Mouse (Mus musculus) layer of hippocampus, postnatal 10 days (tissue): Measurements from ENCODE around the gene Armc8. TPM values are rescaled to one million over a fixed set of nuclear protein-coding genes. Genes with fewer than 3 reads are reported as not detected.
"Not testable (repeated sequence)": the region's sequence is repeated elsewhere in the genome, so short reads cannot be mapped to it uniquely, and the experiment has no call there.

ENCODE experiments used
- DNase-seq, 2 experiments: peaks; one replicate each; pipeline ENCODE4 v3.0.0; 2021; ENCODE audit warnings: low spot score in 2 of 2
- long read RNA-seq: library from polyadenylated mRNA; stranded (forward); transcript quantifications from one replicate; pipeline ENCODE4 v2.0.0, GENCODE M21; 2023
- total RNA-seq, 2 experiments: library from RNA; stranded (reverse); gene quantifications; 2 replicates each; pipeline ENCODE4 v1.2.3; 2021

Gene Armc8
- total RNA-seq: 10 to 100 TPM; 58.3 to 61.2 TPM
- long read RNA-seq, full-length matches to known transcripts: 56 of 80 reads
- long read RNA-seq, partial matches to known transcripts: 12 of 80 reads
- long read RNA-seq, other reads (novel, unspliced or antisense): 12 of 80 reads

GRCm38 (mm10) chr9:99568347-99569070 is at the start of gene Armc8:
Gene Armc8 (minus strand): TSS chr9:99568899.
- peak; percentile 89 to 94 for DNase-seq

GRCm38 (mm10) chr9:99612202-99612601 is 43.5 kb upstream of the Armc8 start, which contains the start of gene A4gnt:
Gene A4gnt (plus strand): TSS chr9:99612502.
- DNase-seq: no peak

- DNase-seq: no peak
Measured at GRCm38 (mm10) chr9:99603566-99603965, 34.9 kb upstream of the Armc8 start.

DNA sequence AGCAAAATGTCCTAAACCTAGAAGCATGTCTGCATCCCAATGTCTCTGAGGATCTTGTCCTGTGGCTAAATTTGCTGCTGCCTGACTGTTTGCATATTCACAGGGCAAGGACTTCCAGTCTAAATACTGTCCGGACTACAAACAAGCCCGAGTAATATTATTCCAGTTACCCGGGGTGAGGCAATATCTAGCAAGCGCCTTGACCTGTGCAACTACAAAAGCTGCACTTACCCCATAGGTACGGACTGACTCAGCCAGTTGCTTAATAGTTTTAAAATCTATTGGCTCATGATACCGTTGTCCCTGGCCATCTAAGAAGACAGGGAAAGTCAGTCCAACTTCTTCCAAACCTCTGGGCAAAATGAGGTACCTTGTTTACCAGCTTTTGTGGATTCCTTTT is 30.4 kb upstream of the Armc8 start:
- not testable (repeated sequence) for DNase-seq

DNA sequence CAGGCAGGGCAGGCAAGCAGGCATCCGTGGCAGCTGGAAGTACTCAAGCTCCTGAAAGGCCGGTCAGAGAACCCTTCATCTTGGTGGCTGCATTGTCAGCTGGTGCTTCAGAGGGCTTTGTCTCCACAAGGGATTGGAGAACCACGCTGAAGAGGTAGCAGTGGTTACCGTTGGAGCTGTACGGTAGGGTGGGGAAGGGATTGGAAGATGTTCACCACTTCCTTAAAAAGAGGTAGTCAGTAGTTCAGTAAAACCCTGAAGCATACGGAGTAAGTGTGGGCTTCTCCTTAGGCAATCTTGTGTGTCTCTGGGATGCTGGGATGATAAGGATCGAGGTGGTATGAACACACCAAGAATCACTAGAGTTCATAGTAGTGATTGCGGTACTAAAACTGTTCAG is 22.4 kb upstream of the Armc8 start:
- no peak for DNase-seq

GRCm38 (mm10) chr9:99587505-99588202 is 19.0 kb upstream of the Armc8 start:
- DNase-seq: peak; percentile 62 to 70

GRCm38 (mm10) chr9:99580655-99581054 is 12.0 kb upstream of the Armc8 start:
- peak; percentile 17 to 46 for DNase-seq

DNA sequence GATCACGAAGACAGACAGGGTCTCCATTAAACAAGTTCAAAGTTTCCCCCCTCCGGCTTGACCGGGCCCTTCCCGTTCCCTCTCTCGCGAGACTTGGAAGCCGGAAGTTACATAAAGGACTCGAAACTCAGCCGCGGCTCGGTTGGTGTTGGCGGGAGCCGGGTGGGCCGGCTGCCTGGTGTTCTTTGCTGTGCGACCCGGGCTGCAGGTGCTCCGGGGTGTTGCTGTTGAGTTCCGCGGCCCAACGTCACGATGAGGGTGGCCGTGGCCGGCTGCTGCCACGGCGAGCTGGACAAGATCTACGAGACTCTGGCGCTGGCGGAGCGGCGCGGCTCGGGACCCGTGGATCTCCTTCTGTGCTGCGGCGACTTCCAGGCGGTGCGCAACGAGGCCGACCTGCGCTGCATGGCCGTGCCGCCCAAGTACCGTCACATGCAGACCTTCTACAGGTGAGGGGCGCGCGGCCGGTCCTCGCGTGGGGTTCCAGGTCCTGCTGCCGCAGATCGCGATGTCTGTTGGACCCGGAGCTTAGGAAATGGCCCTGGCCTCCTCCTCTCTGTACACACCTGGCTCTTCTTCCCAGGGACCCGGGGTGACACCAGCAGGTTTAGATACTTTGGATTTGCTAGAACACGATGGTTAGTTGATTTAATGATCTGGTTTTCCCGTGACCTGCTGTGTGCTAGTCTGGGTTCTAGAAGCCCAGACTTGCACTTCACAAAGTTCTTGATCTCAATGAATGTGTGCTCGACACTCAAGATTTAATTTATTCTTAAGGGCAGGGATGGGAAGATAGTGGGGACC is 7.2 kb upstream of the Armc8 start, which contains the start of gene Dbr1:
Gene Dbr1 (plus strand): TSS at position 123 of the 804 bp plus-strand sequence.
- peak; percentile 89 to 92 for DNase-seq

DNA sequence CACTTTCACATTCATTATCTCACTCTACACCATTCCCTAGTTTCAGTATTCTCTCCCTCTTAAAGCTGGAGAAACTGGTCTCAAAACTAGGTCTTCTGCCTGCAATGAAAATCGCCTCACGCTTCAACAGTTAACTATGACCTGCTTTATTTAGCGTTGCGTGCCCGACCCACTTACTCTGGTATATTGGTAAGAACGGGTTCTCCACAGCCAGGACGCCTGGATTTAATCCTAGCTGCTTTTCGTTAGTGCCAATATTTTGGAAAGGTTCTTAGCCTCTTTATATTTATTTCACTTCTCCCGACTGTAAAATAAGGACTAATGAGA is 335 bp upstream of the Armc8 start:
- DNase-seq: no peak

DNA sequence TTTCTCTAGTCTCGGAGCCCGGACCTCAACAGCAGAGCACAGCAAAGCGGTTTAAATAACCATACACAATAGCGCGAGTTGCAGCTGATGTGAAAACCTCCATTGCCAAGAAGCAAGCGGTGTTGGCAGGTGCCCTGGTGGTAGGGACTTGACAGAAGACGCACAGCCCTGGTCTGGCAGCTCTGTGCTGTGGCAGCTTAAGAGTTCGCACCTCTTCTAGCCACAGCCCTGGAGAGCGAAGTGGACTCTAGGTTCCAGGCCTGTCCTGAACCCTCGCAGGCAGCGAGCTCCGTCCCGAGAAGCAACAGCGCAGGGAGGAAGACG is 714 bp downstream of the Armc8 start:
- DNase-seq: peak in 1 of 2 experiments; percentile 35

DNA sequence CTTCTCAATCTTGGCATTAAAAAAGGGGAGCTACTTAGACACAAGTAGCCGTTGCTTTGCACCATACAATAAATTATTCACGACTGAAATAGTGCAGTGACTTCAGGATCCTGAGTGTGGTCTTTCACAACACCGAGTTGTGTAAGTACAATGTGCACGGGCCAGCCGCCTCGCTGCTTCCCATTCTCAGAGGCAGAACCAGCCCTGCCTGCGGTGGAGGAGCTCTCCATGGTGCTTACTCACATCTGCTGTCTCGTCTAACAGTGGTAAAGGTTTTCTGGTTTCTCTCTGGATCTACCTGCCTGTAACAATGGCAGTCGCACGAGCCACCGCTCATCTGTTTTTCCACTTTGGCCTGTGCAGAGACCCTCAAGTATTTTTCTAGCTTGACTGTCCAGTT is 5.0 kb downstream of the Armc8 start:
- peak; percentile 22 to 39 for DNase-seq

DNA sequence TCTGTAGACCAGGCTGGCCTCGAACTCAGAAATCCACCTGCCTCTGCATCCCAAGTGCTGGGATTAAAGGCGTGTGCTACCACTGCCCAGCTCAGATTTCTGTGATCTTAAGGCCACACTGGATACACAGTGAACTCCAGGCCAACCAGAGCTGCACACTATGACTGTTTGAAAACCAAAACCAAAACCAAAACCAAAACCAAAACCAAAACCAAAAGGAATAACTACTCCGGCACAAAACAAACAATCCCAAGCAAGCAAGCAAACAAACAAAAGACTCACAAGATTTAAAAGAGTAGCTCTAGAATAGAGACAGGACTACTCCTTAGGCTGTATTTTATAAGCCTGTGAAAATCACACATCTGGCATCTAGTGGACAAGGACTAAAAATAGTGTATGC is 8.3 kb downstream of the Armc8 start:
- DNase-seq: no peak

DNA sequence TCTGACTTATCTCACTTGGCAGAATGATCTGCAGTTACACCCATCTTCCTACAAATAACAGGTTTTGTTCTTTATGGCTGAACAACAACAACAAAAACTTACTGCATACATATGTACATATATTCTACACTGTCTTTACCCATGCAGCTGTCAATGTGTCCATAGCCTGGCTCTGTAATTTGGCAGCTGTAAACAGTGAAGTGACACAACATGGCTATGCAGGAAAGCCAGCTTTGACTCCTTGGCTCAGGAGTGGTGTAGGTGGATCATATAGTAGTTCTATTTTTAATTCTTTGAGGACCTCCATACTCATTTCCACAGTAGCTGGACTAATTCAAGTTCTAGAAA is 9.2 kb downstream of the Armc8 start:
- DNase-seq: no peak

- no peak for DNase-seq
Measured at GRCm38 (mm10) chr9:99558824-99559556, 9.7 kb downstream of the Armc8 start.

GRCm38 (mm10) chr9:99557580-99558300 is 11.0 kb downstream of the Armc8 start:
- no peak for DNase-seq

DNA sequence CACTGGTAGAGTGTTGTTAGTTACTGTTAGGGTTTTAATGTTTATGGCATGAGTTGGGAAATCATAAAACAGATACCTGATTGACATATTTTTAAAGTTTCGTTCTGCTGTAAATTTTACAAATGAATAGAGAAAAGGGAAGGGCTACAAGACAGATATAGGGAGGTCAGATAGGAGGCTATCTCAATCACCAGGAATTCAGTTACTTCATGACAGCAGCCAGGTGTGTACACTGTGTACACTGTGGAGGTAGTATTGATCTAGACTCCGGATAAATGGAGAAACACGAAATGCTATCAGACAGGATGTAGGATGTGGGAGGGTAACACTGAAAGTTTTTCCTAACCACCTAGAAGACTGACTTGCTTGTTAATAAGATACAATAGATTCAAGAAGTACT is 13.4 kb downstream of the Armc8 start:
- DNase-seq: no peak

- no peak for DNase-seq
Measured at GRCm38 (mm10) chr9:99554052-99554451, 14.6 kb downstream of the Armc8 start.

DNA sequence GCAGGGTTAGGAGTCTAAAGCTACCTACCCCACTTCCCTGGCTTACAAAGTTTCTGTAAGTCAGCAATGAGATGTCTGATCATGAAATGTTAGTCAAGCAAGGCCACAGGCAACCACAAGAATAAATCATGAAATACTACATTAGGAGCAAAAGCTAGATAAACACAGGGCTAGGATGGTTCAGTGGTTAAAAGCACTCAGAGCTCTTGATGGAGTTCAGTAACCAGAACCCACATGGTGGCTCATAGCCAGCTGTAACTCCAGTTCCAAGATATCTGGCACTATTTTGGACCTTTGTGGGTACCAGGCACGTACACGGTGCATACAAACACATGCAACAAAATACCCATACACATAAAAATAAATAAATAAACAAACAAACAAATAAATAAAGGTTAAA is 15.7 kb downstream of the Armc8 start:
- DNase-seq: no peak

- DNase-seq: no peak
Measured at GRCm38 (mm10) chr9:99552068-99552467, 16.6 kb downstream of the Armc8 start.

DNA sequence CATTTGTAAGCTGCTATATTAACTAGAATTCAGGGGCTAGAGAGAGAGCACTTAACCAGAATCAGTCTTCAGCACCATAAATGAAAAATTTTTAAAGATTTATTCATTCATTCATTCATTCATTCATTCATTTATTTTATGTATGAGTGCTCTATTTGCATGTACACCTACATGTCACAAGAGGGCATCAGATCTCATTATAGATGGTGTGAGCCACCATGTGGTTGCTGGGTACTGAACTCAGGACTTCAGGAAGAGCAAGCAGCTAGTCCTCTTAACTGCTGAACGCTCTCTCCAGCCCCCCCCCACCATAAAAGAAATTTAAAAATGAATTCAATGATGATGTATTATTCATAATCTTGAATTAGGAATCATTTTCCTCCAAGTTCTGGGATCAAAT is 22.4 kb downstream of the Armc8 start:
- DNase-seq: no peak

- DNase-seq: no peak
Measured at GRCm38 (mm10) chr9:99531865-99532264, 36.8 kb downstream of the Armc8 start.
